Mouse (Mus musculus): ENCODE results near the gene Pga5.

Gene Pga5

DNA sequence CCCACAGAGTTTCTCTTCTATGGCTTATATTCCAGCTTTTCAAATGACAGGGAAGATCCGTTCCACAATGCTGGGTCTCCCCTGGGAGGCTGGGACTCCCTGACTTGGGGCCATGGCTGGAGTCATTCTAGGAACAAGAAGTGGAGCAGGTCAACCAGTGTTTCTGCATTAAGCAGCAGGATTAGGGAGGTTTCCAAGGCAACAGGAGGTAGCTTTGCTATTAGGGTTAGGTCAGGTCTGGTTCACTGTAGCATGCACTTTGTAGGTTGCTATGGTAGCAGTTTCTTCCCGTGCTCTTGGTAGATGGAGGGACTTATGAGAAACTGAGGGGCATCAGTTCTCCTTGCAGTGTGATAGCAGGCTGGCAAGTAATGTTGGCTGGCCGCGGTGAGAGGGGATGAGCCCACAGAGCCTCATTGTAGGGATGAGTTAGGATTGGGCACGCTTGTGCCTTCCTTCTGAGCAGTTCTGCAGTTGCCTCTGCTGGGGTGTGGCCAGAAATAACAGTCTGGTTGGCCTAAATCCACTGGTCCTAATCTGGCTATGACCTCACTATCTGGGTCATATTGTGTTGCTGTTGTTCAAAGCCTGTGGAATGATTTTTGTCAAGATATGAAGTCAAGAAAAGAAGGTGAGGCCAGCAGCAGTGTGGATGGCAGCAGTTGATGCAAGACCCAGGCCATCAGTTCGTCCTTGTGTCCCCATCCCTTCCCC, 23.3 kb upstream of the Pga5 start:
- DNase-seq, result peak in 1 of 2 experiments; percentile 40

GRCm38 (mm10) chr19:10699851-10700250, 22.0 kb upstream of the Pga5 start:
- DNase-seq, result no peak

GRCm38 (mm10) chr19:10698131-10698991, 20.5 kb upstream of the Pga5 start:
- DNase-seq, result peak; percentile 42

DNA sequence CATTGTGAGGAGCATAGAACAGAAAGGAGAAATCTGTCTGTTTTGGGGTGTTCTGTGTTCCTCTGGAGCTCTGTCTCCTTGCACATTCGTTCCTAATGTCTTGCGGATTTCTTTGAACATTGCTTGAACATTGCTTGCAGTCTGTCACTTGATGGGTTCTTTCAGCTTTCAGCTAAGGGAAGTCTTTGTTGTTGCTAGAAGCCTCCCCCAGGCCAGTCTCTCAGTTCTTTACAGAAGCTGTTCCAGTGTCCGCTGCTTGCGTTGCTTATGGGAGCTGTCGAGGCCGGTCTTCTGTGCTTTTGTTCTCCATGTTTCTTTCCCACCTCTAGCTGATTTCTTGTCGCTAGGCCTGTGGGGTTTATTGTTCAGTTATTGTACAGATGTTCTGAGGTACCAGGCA, 17.9 kb upstream of the Pga5 start:
- peak in 1 of 2 experiments; percentile 24 for DNase-seq

GRCm38 (mm10) chr19:10693926-10694682, 16.2 kb upstream of the Pga5 start:
- DNase-seq, result peak in 1 of 2 experiments; percentile 56

DNA sequence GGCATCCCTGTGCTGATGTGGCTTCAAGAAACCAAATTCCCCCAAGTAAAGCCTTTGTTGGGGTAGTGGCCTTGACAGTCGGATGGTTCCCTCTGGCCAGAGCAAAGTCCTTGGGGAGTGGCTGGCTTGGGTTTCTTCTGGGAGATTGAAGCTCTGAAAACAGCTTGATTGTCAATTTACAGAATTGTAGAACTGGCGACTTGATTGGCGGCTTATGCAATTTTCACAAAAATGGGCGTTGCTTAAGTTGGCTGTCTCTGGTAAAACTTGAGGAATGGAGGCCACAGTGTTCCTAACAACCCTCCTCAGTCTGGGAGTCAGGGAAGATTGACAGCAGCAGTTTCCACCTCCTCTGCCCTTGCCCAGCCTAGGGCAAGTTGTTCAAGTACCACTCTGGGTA, 14.5 kb upstream of the Pga5 start:
- DNase-seq, result peak; percentile 36 to 69

GRCm38 (mm10) chr19:10691660-10692059, 13.8 kb upstream of the Pga5 start:
- DNase-seq, result no peak

DNA sequence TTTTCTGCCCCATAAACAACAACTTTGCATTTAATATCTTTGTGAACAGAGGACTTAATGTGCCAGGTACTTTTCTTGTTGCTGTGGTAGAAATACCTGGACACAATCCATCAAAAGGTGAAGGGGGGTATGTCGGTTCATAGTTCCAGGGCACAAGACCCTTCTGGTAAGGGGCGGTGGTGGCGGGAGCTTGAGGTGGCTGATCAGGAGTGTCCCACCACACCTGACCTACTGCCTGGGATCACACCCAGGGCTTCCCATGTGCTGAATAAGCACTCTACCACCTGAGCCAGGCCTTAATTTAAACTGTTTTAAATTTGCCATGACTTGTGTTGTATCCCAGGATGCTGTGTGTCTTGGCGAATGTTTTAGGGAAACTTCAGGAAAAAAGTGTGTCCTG, 13.2 kb upstream of the Pga5 start:
- peak in 1 of 2 experiments; percentile 35 for DNase-seq

DNA sequence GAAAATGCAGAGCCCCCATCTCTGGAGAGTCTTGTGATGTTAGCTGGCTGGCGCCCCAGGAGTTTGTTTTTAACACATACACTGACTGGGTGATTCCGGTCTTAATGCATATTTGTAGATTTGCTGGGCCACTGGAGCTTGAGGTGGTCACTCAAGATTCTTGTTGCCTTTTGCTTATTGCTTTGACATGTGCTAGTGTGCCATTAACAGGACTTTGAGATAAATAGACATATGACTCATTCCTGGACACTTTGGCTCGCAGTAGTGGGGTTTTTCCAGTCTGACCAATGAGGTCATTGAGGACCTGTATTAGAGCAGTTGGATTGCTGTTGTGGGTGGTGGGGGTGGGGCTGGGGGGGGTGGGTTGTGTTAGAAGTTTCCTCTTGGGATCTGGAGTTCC, 12.5 kb upstream of the Pga5 start:
- DNase-seq, result peak in 1 of 2 experiments; percentile 52

GRCm38 (mm10) chr19:10689470-10690166, 11.7 kb upstream of the Pga5 start:
- peak in 1 of 2 experiments; percentile 37 for DNase-seq

GRCm38 (mm10) chr19:10688537-10689352, 10.9 kb upstream of the Pga5 start, which contains the start of gene Vps37c:
Vps37c (plus strand) TSS chr19:10688735.
- DNase-seq, result peak; percentile 96

DNA sequence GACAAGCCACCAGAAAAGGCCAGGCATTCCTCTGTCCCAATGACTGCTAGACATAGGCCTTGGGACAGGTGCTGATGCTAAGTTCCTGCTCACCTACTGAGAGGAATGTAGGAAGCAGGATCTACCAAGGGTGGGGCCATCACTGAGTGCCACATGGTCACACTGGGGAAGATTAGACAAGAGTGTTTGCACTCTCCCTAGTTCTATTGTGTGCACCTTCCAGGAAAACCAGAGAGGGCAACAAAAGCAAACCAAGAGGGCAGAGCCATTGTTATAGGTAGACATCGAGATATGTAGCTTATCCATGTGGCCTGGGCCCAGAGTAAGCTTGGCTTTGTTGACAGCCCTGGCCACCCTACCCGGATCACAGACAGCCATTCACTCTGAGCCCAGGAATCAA, 7.9 kb upstream of the Pga5 start:
- DNase-seq, result peak in 1 of 2 experiments; percentile 32

DNA sequence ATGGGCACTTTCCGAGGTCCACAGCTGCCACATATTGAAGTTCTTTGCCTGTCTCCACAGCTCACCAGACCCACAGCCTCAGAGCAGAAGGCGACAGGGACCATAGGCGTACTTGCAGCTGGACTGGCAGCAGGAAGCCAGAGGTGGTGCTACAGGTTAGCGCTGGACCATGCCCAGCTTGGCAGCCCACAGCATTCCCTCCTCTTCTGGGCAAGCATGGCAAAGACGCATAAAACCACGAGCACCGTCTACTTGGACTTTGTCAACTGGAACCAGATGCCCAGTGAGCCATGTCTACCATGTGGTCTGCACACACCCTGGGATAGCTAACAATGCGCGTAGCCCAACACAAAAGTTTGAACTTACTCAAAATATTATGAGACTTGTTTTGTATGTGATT, 7.2 kb upstream of the Pga5 start:
- DNase-seq, result peak; percentile 64 to 87

DNA sequence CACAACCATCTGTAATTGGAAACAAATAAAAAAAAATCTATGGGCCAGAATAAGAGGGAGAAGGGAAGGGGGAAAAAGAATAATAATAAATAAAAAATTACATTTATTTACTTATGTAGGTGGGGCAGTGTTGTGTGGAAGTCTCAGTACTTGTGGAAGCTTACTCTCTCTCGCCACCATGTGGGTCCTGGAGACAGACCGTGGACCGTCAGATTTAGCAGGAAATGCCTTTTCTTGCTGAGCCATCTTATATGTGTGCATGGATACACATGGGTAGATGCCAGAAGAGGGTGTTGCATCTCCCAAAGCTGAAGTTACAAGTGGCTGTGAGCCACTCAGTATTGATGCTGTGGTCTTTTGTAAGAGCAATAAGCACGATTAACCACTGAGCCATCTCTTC, 3.7 kb upstream of the Pga5 start:
- DNase-seq, result no peak

- DNase-seq, result no peak
Observed at GRCm38 (mm10) chr19:10678772-10679067, 849 bp upstream of the Pga5 start.

DNA sequence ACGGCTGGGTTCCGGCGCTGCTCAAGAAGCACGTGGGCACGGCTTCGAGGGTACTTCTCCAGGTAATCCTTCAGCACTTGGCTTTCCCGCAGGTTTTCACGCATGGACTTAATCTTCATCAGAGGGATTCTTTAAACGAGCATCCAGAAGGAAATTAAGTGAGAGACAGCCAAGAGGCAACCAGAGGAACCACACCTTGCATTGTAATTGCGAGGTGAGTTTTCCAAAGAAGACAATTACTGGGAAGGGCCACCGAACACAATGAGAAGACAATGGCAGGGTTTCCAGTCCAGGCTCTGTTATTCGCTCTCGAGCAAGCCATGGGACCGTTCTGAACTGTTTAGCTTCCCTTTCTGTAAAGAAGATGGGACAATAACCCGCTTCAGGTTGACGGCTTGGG, 1.2 kb downstream of the Pga5 start:
- DNase-seq, result no peak

GRCm38 (mm10) chr19:10673275-10673674, 4.6 kb downstream of the Pga5 start:
- no peak for DNase-seq

DNA sequence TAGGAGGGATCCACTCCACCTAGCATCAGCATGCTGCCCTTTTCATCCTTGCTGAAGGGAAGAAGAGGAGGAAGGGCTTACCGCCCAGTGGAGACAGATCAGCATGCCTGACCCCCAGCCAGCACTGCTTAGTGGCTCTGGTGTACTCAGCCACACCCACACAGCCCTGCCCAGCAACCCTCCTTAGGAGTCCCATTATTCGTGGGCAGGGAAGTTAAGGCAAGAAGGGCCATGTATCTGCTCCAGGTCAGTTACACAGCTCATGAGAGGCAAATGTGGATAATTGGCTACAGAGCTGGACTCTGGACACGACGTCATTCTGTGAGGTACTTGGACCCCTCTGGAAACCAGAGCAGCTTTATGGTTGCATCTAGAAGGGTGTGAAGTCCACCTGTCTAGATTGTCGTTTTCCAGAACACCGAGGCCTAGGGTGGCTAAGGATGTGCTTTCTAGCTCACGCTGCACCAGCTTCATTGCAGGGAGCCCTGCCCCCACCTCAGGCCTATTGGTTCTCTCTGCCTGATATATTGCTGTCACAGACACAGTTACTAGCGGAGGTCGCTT, 5.9 kb downstream of the Pga5 start:
- DNase-seq, result no peak

GRCm38 (mm10) chr19:10671319-10671718, 6.6 kb downstream of the Pga5 start:
- no peak for DNase-seq

- peak; percentile 64 to 80 for DNase-seq
Observed at GRCm38 (mm10) chr19:10665499-10665898, 12.4 kb downstream of the Pga5 start.

- no peak for DNase-seq
Observed at GRCm38 (mm10) chr19:10665093-10665492, 12.8 kb downstream of the Pga5 start.

DNA sequence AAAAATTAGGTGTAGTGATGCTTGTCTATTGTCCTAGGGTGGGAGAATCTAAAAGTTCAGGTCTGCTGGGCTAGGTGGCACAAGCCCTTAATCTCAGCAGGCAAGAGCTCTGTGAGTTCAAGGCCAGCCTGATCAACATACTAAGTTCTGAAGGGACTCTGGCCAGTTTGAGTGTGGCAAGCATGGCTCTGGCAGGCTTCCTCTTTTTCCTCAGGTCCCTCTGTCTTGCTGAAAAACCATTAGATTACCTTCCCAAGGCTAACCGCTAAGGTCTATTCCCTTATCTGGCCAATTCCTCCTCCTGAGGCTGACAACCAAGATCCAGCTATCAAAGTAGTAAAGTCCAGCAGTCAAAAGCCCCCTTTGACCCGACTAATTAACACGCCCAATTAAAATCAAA, 15.2 kb downstream of the Pga5 start:
- DNase-seq, result no peak
